Mouse (Mus musculus): ENCODE results near the gene Cyp11a1.

DNA sequence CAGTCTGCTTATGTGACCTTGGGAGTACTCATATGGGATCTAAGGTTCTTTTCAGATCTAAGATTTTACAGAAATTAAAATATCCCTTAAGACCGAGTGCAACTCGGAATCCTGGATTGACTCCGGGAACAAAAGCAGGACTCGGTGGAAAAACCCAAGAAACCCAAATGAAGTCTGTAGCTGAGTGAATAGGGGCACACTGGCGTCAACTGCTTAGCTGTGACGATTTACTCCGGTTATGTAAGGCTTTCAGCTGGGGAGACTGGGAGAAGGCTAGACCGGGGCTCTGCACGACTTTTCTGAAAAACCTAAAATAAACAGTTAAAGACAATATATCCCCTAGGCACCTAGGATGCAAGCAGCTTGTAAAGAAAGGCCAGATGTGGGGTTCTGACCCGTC, 46.8 kb upstream of the Cyp11a1 start:
- TF ChIP-seq CTCF (IDR thresholded peaks at IDR 0.05; ENCODE audit: low read depth) (no peak), EP300 (optimal IDR thresholded peaks at IDR 0.05) (no peak)

Data from stomach, postnatal 0 days (tissue).